Mouse (Mus musculus): ENCODE measurements around the gene Rars2.

- no peak for TF ChIP-seq CTCF (IDR thresholded peaks at IDR 0.05; ENCODE audit: insufficient read depth, low read depth, low read length)
- TF ChIP-seq POLR2A (IDR thresholded peaks at IDR 0.05; ENCODE audit: insufficient read depth, low read depth, low read length): no peak
Observed at GRCm38 (mm10) chr4:34701528-34701927, 86.8 kb downstream of the Rars2 start.

All from olfactory bulb, adult 2 months (tissue).